Mouse (Mus musculus): ENCODE data around the gene Brox. TPM values are rescaled to one million over a fixed set of nuclear protein-coding genes. Genes with fewer than 3 reads are reported as not detected.

Brox gene
- polyA plus RNA-seq, 1 experiment from 2014 or later = 35.1 TPM

Other genes with a start within 250 kb of the Brox start
- 21.8 and 23.1 TPM in 2 replicates for gene Disp1, start 75.7 kb downstream of the Brox start, polyA plus RNA-seq (2016; fragmentation: Nextera tagmentation; extraction: Ambion mirVana)
- gene Aida, start 679 bp downstream of the Brox start, polyA plus RNA-seq (2016; fragmentation: Nextera tagmentation; extraction: Ambion mirVana) = 45.1 and 45.7 TPM in 2 replicates
- gene Mia3, start 72.3 kb upstream of the Brox start, polyA plus RNA-seq (2016; fragmentation: Nextera tagmentation; extraction: Ambion mirVana) = 79.3 and 103 TPM in 2 replicates
- gene Taf1a, start 91.7 kb upstream of the Brox start, polyA plus RNA-seq (2016; fragmentation: Nextera tagmentation; extraction: Ambion mirVana) = 19.9 and 23.8 TPM in 2 replicates
- 0.10 and 0.26 TPM in 2 replicates for gene Hhipl2, start 120.9 kb upstream of the Brox start, polyA plus RNA-seq (2016; fragmentation: Nextera tagmentation; extraction: Ambion mirVana)

Data from limb, embryonic 10.5 days (tissue).